Mouse (Mus musculus) thymus, postnatal 4 days (tissue): ENCODE data around the gene Tbc1d7.

Source experiments
- DNase-seq: peaks from one replicate; pipeline ENCODE4 v3.0.0; 2021

Gene Tbc1d7

DNA sequence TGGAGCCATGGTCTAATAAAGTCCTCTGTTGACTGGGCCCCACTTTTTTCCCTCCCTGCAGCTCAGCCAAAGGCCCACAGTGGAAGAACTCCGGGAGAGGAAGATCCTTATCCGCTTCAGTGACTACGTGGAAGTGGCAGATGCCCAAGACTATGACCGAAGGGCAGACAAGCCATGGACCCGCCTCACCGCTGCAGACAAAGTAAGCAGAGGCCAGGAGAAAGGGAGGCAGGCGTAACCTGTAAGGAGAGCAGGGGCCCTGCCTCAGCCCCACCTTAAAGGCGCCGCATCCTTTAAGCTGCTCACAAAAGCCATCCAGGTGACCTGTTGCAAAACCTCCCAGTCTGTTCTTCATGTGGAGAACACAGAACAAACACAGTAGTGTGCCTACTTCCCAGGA, 38.4 kb downstream of the Tbc1d7 start:
- DNase-seq: no peak

DNA sequence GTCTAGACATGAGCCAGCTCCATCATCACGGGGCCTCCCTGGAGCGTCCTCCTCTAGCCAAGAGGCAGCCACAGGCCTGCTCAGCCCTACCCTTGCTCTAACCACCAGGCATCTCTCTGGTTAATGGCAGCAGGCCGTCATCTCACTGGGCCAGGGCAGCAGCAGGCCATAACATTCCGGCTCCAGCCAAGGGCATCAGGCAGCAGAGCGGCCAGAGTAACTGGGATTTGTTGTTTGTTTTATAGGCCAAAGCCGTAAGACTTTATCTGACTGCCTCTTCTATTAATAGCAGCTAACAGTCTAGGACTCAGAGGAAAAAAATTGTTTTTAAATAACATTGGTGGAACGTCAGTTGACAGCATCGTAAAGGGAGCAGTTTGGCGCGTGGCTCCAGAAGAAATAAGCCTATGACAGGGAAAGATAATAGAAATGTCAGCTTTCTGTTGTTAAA, 39.5 kb downstream of the Tbc1d7 start:
- DNase-seq: no peak

- no peak for DNase-seq
Observed at GRCm38 (mm10) chr13:43130161-43130560, 41.1 kb downstream of the Tbc1d7 start.

DNA sequence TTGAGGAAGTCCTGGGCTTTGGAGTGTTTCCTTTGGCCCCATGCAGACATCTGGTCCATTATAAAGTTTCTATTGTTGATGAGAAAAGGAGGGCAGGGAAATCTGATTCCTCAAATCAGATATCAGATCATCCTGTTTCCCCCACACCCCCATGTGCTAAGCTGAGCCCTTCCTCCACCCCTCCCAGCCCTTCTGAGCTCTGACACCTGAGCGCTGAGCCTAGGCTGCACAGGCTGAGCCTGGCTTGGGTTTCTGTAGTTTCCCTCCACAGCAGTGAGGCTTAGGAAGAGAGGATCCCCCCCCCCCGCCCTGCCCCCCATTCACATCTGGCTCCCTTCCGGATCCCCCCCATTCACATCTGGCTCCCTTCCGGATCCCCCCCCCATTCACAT, 46.6 kb downstream of the Tbc1d7 start:
- no peak for DNase-seq

- no peak for DNase-seq
Observed at GRCm38 (mm10) chr13:43123895-43124682, 47.2 kb downstream of the Tbc1d7 start.

GRCm38 (mm10) chr13:43122306-43123070, 48.8 kb downstream of the Tbc1d7 start:
- DNase-seq: peak; percentile 10

- DNase-seq: no peak
Observed at GRCm38 (mm10) chr13:43113141-43113540, 58.2 kb downstream of the Tbc1d7 start.

GRCm38 (mm10) chr13:43112707-43113106, 58.6 kb downstream of the Tbc1d7 start:
- no peak for DNase-seq

DNA sequence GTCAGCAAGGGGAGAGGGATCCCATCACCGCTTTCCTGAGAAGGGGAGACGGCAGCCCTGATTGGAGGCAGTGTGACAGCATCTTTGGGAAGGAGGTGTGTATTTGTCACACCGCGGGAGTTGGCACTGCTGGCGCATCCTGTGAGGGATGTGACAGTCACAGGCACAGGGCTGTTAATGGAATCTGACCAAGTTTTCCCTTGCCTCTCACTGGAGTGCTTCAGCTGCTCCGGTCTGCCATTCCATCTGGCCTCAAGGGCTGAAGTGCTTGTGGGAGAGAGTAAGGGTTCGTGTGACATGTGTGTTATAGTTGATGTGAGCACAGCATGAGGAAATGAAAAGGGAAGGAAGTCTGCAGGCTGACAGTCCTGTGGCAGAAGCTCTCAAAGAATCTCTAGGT, 59.0 kb downstream of the Tbc1d7 start:
- DNase-seq: no peak

- no peak for DNase-seq
Observed at GRCm38 (mm10) chr13:43104496-43104895, 66.8 kb downstream of the Tbc1d7 start.

GRCm38 (mm10) chr13:43102943-43103342, 68.4 kb downstream of the Tbc1d7 start:
- DNase-seq: no peak
